Mouse (Mus musculus) limb, embryonic 14.5 days (tissue): ENCODE data around the gene Gmeb2. TPM values are rescaled to one million over a fixed set of nuclear protein-coding genes. Genes with fewer than 3 reads are reported as not detected.
A peak's percentile ranks its signal among the peaks of the same experiment; 100 is the strongest.

ENCODE experiments used
- ATAC-seq: fragments of 200-750 bp; cut with Nextera tagmentation; 2 replicates; pipeline ENCODE4 v1.8.0; 2017; ENCODE audit warnings: low read depth, moderate number of reproducible peaks, moderate TSS enrichment; ENCODE audit not compliant: low FRiP score
- DNase-seq: peaks from one replicate; pipeline ENCODE4 v3.0.0-alpha.2; 2015; ENCODE audit warnings: low spot score
- H3K27ac ChIP-seq: fragments of 300-500 bp; sonication (generic); replicated peaks from 2 replicates; pipeline ENCODE4 v1.5.1; 2014; ENCODE audit warnings: low read depth, mild to moderate bottlenecking, low read length, moderate library complexity, mixed read lengths
- H3K27me3 ChIP-seq: fragments of 300-500 bp; sonication (generic); 2 replicates; pipeline ENCODE4 v1.6.1; 2014; ENCODE audit warnings: low read length, mixed read lengths; ENCODE audit not compliant: control insufficient read depth, insufficient read depth
- H3K36me3 ChIP-seq: fragments of 300-500 bp; sonication (generic); 2 replicates; pipeline ENCODE4 v1.6.1; 2014; ENCODE audit warnings: mild to moderate bottlenecking, low read length, moderate library complexity, mixed read lengths; ENCODE audit not compliant: control insufficient read depth, insufficient read depth
- H3K4me1 ChIP-seq: fragments of 300-500 bp; sonication (generic); 2 replicates; pipeline ENCODE4 v1.6.1; 2014; ENCODE audit warnings: antibody characterized with exemption, low read length, mixed read lengths; ENCODE audit not compliant: control insufficient read depth, insufficient read depth
- H3K4me2 ChIP-seq: fragments of 300-500 bp; sonication (generic); replicated peaks from 2 replicates; pipeline ENCODE4 v1.6.1; 2014; ENCODE audit warnings: low read depth, mild to moderate bottlenecking, low read length, moderate library complexity; ENCODE audit not compliant: severe bottlenecking
- H3K4me3 ChIP-seq: fragments of 300-500 bp; sonication (generic); replicated peaks from 2 replicates; pipeline ENCODE4 v1.5.1; 2014; ENCODE audit warnings: low read length
- H3K9ac ChIP-seq: fragments of 300-500 bp; sonication (generic); 2 replicates; pipeline ENCODE4 v1.6.1; 2014; ENCODE audit warnings: mild to moderate bottlenecking, low read depth, low read length, moderate library complexity; ENCODE audit not compliant: severe bottlenecking
- H3K9me3 ChIP-seq: fragments of 300-500 bp; sonication (generic); 2 replicates; pipeline ENCODE4 v1.6.1; 2016; ENCODE audit warnings: low read length; ENCODE audit not compliant: control insufficient read depth
- POLR2A ChIP-seq: fragments of 200-500 bp; IDR thresholded peaks from 2 replicates; pipeline ENCODE4 v1.8.0; 2012; ENCODE audit warnings: inconsistent platforms, mild to moderate bottlenecking, moderate library complexity, borderline replicate concordance; ENCODE audit not compliant: insufficient read depth, insufficient read length; ENCODE audit errors: extremely low read depth
- WGBS: fragments of 180-500 bp; shearing (Covaris S2); extraction: QIAGEN DNeasy Blood & Tissue Kit; methylation state at CpG from one replicate; pipeline ENCODE4 v1.1.7; 2014; 5-methylcytosine and 5-hydroxymethylcytosine counted together
- polyA plus RNA-seq, 2 experiments: library from polyadenylated mRNA; depleted of rRNA in 1 of 2; stranded (reverse) in 1 of 2; unstranded in 1 of 2; fragments of >200 nt; fragmentation: Nextera tagmentation in 1 of 2; extraction: Ambion mirVana in 1 of 2; gene quantifications; 2 replicates each; pipeline versions ENCODE4 v1.2.1 to v1.2.3; 2012 to 2014

The Gmeb2 gene
- polyA plus RNA-seq, 2 experiments, result 17.0 to 28.6 TPM

- no peak for TF ChIP-seq POLR2A
- H3K9me3 ChIP-seq, result no peaks in the 10 kb centered on the region
- peaks cover 6% of the 10 kb centered on the region for H3K4me1 ChIP-seq
- H3K9ac ChIP-seq, result peak within 1 kb of the TSS; percentile 66
- no peaks in the 10 kb centered on the region for H3K27me3 ChIP-seq
- peak within 1 kb of the TSS; percentile 61 for H3K4me2 ChIP-seq
- H3K27ac ChIP-seq, result no peak within 1 kb of the TSS
- peaks cover 4% of the 10 kb centered on the region; the same call in 1 of the 2 replicates for H3K36me3 ChIP-seq
- 5% methylated on average over 14 of the region's 16 CpGs for WGBS
- ATAC-seq (peak; percentile 59; the same call in 1 of the 2 replicates), DNase-seq (peak; percentile 42)
- H3K4me3 ChIP-seq, result peak within 1 kb of the TSS; percentile 49
These were observed 46.1 kb downstream of the Gmeb2 start, which contains the start of gene Helz2 for GRCm38 (mm10) chr2:181241602-181242313. Helz2 (minus strand) TSS chr2:181242027.

DNA sequence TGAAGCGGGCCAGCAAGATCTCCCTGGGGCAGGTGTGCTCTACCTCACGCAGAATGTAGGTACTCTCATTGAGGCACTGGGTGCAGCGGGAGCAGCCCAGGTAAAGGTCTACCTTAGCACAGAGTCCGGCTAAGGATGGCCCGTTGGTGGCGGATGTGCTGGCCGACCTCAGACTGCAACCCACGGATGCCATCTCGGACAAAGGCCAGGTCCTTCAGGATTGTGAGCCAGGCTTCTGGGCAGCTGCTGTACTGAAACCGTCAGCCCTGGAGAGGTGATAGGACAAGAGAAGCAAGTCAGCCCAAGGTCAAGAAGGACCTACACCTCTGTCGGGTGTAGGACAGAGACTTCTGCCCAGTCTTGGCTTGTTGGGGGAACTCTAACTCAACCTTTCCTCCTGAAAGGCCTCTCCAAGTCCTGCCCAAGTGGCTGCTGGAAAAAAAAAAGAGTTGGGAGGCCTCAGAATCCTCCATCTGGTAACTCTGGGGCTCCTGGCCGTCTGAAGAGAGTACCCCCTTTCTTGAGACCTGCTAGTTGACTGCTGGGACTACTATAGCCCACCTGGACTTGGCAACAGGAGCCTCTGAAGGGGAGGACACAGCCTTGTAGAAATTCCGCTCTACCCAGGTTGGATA, 46.9 kb downstream of the Gmeb2 start:
- Histone ChIP-seq H3K4me2 (peak overlapping the region; percentile 61), H3K4me1 (peaks cover 6% of the 10 kb centered on the region), H3K9ac (no peak overlapping the region; the same call in 1 of the 2 replicates), H3K27me3 (no peaks in the 10 kb centered on the region), H3K4me3 (peak overlapping the region; percentile 49), H3K9me3 (no peaks in the 10 kb centered on the region), H3K36me3 (peaks cover 4% of the 10 kb centered on the region; the same call in 1 of the 2 replicates), H3K27ac (no peak overlapping the region)
- ATAC-seq (no peak), DNase-seq (no peak)
- no peak for TF ChIP-seq POLR2A
- 91% methylated on average over 13 of the region's 13 CpGs for WGBS

DNA sequence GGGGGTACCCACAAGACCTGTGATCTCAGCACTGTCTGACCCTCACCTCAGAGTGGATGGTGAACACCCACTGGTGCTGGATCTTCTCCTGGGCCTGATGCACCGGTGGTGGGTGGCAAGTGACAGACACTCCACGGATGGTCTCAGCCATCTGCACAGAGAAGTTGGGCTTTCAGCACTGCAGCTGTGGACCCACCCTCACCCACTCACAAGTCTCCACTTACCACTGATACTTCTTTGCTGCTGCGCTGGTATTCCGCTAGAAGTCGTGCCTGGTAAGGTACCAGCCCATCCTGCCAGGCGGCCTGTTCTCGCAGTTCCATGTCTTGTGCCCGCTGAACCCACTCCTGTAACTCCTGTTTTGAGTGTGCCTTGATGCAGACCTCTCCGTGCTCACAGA, 48.6 kb downstream of the Gmeb2 start:
- ATAC-seq (no peak), DNase-seq (no peak)
- H3K4me3 ChIP-seq, result no peak overlapping the region
- H3K4me2 ChIP-seq, result no peak overlapping the region
- peaks cover 4% of the 10 kb centered on the region; the same call in 1 of the 2 replicates for H3K36me3 ChIP-seq
- H3K27ac ChIP-seq, result no peak overlapping the region
- no peak for TF ChIP-seq POLR2A
- H3K9ac ChIP-seq, result no peak overlapping the region
- WGBS, result 90% methylated on average over 9 of the region's 9 CpGs
- H3K27me3 ChIP-seq, result no peaks in the 10 kb centered on the region
- H3K9me3 ChIP-seq, result no peaks in the 10 kb centered on the region
- peaks cover 6% of the 10 kb centered on the region for H3K4me1 ChIP-seq

- H3K9ac ChIP-seq, result no peak overlapping the region
- H3K27me3 ChIP-seq, result no peaks in the 10 kb centered on the region
- no peak overlapping the region for H3K4me2 ChIP-seq
- no peaks in the 10 kb centered on the region for H3K9me3 ChIP-seq
- 72% methylated on average over 2 of the region's 2 CpGs for WGBS
- TF ChIP-seq POLR2A, result no peak
- no peak overlapping the region for H3K4me3 ChIP-seq
- H3K36me3 ChIP-seq, result peaks cover 4% of the 10 kb centered on the region; the same call in 1 of the 2 replicates
- no peak overlapping the region for H3K27ac ChIP-seq
- H3K4me1 ChIP-seq, result peaks cover 6% of the 10 kb centered on the region
- DNase-seq (no peak), ATAC-seq (no peak)
These were observed 49.0 kb downstream of the Gmeb2 start for GRCm38 (mm10) chr2:181238861-181239260.

DNA sequence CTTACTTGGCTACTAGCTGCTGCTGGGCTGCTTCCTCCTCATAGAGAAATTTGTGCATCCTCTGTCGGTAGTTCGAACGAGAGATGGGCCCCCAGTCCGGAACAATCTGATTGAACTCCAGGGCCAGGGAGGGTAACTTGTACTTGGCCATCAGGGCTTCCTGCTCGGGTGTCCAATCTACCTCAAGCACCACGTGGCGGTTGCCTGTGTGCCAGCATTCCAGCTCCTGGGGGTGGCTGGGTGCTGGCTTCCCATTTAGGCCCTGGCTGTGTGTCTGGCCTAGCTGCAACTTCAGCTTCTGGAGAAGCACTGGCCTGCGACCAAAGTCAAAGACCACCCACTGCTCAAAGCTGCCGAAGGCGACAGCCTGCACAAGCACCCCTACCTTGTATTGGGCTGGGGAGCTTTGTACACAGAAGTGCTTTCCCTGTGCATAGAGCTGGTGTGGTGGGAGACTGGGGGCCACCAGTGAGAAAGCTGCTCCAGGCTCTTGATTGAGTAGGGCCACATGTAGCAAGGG, 49.7 kb downstream of the Gmeb2 start:
- H3K27ac ChIP-seq, result no peak overlapping the region
- peaks cover 6% of the 10 kb centered on the region for H3K4me1 ChIP-seq
- no peak overlapping the region for H3K4me3 ChIP-seq
- peaks cover 5% of the 10 kb centered on the region; the same call in 1 of the 2 replicates for H3K36me3 ChIP-seq
- H3K9ac ChIP-seq, result no peak overlapping the region
- no peaks in the 10 kb centered on the region for H3K9me3 ChIP-seq
- no peak for TF ChIP-seq POLR2A
- H3K27me3 ChIP-seq, result no peaks in the 10 kb centered on the region
- ATAC-seq, result no peak
- DNase-seq, result no peak
- H3K4me2 ChIP-seq, result no peak overlapping the region
- WGBS, result 80% methylated on average over 10 of the region's 10 CpGs
